Mouse (Mus musculus): Measurements from ENCODE around the gene Impg1. TPM values are rescaled to one million over a fixed set of nuclear protein-coding genes. Genes with fewer than 3 reads are reported as not detected.

Impg1 gene
- total RNA-seq (2021), result under 1 TPM; 0.21 to 0.28 TPM
- long read RNA-seq, experiment 1, result 0 reads
- long read RNA-seq, experiment 2, result 0 reads

DNA sequence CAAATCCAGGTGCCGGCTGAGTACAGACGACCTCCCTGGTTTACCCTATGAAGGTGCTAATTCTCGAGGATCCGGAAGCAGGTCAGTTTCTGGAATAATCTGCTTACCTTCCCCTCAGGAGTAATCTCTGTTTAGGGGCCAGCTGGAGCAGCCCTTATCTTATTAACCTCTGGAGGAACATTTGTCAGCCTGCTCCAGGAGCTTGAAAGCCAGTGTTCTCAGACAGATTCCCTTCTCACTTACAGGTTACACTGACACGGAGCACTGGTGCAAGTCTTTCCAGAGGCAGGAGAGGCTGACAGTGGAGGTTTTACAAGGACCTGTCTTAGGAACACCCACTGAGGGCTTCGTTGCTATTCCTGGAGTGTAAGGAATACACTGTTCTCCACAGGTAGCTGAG is at the start of gene Impg1:
Impg1 (minus strand) TSS at position 101 of the 400 bp plus-strand sequence.
- DNase-seq (ENCODE audit: low spot score in 2 of 2), result no peak

DNA sequence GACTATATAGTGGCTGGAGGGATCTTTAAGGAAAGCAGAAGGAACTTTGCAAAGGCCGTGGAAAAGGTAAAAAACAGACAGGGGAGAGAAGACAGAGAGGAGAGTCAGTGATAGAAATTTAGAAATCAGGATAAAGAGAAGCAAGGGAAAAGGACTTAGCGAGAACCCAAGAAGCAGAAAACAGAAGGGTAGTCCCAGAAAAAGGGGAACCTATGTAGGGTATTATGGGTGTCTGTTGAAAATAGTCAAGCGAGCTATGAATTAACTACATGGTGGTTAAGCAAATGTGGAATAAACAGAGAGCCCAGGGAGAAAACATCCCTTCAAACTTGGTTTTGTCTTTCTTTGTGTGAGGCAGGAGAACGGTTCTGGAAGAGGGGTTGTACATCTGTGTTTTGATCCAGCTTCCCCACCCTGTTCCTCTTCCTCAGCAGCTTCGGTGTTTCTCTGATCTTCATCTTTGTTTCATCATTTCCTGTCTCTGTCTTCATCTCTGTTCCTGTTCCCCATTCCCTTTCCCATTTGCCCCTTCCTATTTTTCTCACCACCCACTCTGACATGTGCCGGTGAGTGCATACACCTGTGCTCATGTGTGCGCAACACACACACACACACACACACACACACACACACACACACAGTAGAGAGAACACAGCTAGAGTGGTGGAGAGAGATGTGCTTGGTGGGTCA is 44.3 kb upstream of the Impg1 start:
- DNase-seq (ENCODE audit: low spot score in 2 of 2), result no peak

DNA sequence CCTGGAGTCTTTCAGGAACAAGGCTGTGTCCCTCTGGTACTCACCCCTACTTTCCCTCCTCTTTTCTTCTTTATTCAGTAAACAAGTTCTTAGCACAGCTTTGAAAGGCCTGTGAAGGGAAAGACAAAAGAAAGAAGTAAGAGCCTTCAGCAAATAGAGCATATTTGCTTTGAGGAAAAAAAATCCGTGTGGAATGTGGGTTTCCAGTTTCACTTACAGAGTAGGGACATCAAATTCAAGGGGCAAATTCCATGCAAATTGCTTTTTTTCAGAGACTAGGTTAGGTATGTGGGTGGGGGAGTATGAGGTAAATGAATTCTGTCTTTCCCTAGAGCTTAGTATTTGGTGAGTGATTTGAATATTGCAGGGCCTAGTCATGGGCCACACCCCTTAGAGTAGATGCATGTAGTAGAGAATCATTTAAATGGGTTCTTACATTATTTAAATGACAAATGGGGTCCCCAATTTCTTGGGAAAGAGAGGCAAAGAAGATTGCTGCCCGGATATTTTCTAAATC is 39.3 kb upstream of the Impg1 start:
- no peak for DNase-seq (ENCODE audit: low spot score in 2 of 2)

GRCm38 (mm10) chr9:80491591-80491990 is 26.3 kb upstream of the Impg1 start:
- no peak for DNase-seq (ENCODE audit: low spot score in 2 of 2)

- no peak for DNase-seq (ENCODE audit: low spot score in 2 of 2)
Measured at GRCm38 (mm10) chr9:80460420-80460819, 4.9 kb downstream of the Impg1 start.

DNA sequence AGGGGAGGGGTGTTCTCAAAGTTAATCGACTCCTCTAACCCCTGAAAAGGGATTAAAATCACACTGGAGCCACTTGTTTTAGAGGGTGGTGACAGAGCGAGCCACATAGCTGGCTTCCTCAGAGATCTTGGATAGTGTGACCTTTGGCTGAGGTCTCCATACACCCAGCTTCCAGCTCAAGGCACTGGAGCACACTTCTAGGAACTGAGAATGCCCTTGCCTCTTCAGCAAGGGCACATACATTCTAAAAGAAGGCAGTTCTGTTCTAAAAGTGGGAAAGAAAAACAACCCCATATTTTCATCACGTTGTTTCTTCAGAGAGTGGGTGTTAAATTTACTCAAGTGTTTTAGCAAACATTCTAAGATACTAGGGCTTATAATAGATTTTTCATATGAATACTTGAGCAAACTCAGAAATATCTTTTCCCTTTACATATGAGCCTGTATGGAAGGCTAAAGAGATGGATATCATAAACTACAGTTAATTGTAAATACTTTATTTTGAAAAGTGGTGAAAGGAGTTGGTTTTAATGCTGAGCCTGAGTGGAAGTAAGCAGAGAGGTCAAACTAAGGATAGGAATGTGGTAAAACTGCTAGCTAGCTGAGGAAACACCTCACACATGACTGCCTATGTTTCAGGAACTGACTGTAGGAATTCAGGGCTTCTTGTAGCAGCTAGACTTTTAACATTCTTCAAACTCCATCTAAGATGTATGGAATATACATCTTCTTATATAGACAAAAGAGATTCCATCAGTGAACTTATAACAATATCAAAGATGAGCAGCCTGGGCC is 14.6 kb downstream of the Impg1 start:
- DNase-seq (ENCODE audit: low spot score in 2 of 2), result no peak

DNA sequence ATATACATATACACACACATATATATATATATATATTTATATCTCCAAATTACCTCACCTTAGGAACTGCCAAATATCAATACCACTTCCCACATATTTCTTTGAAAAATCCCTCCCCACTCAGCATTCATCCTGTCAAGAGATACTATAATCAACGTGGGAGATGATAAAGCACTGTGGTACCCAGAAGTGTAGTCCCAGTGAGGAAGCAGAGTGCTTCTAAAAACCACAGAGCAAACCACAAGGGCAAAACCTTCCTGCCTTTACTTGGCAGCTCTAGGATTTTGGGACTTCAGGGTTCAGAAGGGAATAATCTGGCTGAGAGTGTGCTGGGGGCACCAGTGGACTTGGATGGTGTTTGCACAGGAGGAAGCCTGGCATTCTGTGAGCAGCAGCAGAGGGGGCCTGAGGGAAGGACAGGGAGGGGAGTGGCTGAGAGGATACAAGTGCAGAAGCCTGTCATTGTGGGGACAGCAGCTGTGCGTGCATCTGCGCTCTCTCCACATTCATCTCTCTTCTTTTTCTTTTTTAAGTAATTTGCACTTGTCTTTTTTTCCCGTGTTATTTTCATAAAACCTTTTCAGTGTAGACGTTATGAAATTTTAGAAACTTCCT is 24.1 kb downstream of the Impg1 start:
- DNase-seq (ENCODE audit: low spot score in 2 of 2), result no peak

GRCm38 (mm10) chr9:80391404-80391803 is 73.9 kb downstream of the Impg1 start:
- no peak for DNase-seq (ENCODE audit: low spot score in 2 of 2)

GRCm38 (mm10) chr9:80391002-80391401 is 74.3 kb downstream of the Impg1 start:
- no peak for DNase-seq (ENCODE audit: low spot score in 2 of 2)

DNA sequence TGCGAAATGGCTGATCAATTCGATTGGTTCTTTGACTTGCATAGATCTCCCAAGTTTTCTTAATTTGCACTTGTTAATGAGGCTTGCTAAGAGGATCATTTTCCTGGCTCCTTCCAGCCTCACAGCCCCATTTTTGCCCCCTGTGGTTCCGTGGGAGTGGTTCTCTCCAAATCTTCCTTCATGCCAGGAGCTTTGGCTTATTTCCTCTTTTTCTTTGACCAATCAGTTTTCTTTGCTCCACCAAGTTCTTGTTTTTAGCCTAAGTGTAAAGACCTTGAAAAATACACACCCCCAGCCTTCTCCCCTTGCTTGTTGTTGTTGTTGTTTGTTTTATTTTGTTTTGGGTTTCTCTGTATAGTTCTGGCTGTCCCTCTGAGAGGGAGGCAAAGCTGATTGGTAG is 77.4 kb downstream of the Impg1 start:
- DNase-seq (ENCODE audit: low spot score in 2 of 2), result no peak

GRCm38 (mm10) chr9:80386492-80386891 is 78.8 kb downstream of the Impg1 start:
- no peak for DNase-seq (ENCODE audit: low spot score in 2 of 2)

- DNase-seq (ENCODE audit: low spot score in 2 of 2), result peak; percentile 12 to 21
Measured at GRCm38 (mm10) chr9:80386000-80386399, 79.3 kb downstream of the Impg1 start.

- no peak for DNase-seq (ENCODE audit: low spot score in 2 of 2)
Measured at GRCm38 (mm10) chr9:80382711-80383110, 82.6 kb downstream of the Impg1 start.

GRCm38 (mm10) chr9:80380078-80380645 is 85.1 kb downstream of the Impg1 start:
- DNase-seq (ENCODE audit: low spot score in 2 of 2), result no peak

GRCm38 (mm10) chr9:80374100-80374499 is 91.2 kb downstream of the Impg1 start:
- DNase-seq (ENCODE audit: low spot score in 2 of 2), result no peak

GRCm38 (mm10) chr9:80373304-80373739 is 92.0 kb downstream of the Impg1 start:
- no peak for DNase-seq (ENCODE audit: low spot score in 2 of 2)

DNA sequence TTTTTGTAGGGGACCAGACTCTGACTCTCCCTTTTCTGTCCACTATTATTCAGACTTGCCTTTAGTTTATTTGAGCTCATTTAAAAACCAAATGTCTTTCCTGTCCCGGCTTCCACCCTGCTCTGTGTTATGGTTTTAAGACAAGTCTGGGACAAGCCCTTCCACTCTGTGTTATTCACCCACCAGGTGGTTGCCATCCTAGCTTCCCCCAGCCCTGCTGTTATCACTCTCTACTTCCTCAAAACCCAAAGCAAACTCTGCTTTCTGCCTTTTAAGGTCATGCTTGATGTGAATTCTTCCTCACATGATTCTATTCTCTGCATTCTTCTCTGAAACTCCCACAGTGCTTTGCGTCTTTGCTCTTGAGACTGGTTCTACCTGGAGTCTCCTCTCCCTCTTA is 96.6 kb downstream of the Impg1 start:
- no peak for DNase-seq (ENCODE audit: low spot score in 2 of 2)

DNA sequence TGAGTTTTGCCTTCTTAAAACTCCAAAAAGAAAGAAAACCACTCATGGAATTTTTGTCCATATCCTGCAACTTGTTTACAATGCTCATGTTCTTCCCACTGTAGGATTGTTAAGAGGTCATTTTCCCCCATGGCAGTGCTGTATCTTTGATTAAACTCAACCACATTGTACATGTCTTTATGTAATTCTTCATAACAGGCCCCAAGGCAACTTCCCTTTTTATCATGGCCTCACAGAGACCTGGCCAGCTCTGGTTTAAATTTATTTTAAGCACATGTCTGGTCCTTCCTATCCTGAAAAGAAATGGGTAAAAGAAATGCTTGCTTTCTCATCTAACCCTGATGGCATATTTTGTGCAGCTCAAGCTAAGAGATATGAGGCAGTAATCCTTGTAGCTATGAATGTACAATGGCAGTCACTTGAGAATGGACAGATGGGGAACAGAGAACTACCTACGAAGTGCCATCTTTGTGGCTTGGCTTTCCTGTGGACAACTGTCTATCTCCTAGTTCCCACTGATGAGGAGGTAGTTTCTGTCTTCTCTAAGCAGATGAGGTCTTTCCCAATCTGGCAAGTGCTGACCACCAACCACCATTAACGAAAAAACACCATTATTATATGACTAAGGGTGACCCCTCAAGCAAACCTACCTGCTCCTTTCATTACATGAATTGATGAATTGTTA is 97.6 kb downstream of the Impg1 start:
- no peak for DNase-seq (ENCODE audit: low spot score in 2 of 2)

- DNase-seq (ENCODE audit: low spot score in 2 of 2), result no peak
Measured at GRCm38 (mm10) chr9:80360063-80360462, 105.2 kb downstream of the Impg1 start.

DNA sequence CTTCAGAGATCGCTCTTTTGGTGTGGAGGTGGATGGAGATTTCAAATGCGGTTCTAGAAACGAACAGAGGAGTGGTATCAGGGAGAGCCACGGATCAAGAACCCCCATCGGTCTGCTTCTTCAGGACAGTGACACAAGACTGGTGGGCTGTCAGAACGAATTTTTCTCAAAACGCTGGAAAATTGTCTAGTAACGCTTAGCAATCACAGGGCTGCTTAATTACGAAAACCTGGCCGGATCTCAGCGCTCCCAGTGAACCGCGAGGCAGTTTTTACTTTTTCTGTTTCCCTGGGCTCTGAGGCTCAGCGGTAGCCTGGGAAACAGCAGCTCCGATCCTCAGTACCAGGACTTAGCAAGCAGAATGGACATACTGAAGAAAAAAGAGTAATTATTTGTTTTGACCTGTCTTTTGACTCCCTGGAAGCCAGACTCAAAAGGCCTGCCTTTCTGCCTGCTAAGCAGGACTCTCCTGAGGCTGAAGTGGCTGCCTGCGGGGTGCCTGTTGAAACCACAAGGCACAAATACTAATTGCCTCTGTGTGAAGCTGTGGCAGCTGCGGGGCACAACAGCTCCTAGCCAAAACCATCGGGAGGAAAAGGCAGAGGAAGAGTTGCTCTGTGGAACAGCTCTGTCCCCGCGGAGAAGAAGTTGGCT is 113.5 kb downstream of the Impg1 start:
- no peak for DNase-seq (ENCODE audit: low spot score in 2 of 2)
